Mouse (Mus musculus) myocyte (in vitro differentiated cells): ENCODE data around the gene Lzts2.

Source experiments
- CEBPB ChIP-seq: IDR thresholded peaks from 2 replicates; pipeline ENCODE4 v1.6.1; 2011; ENCODE audit warnings: mild to moderate bottlenecking, moderate library complexity; ENCODE audit not compliant: poor library complexity, insufficient read depth, severe bottlenecking
- E2F4 ChIP-seq: IDR thresholded peaks from one replicate; pipeline ENCODE4 v1.6.1; 2011; ENCODE audit warnings: mild to moderate bottlenecking, control low read depth, moderate library complexity; ENCODE audit not compliant: insufficient read depth
- MAX ChIP-seq: IDR thresholded peaks from one replicate; pipeline ENCODE4 v1.6.1; 2011; ENCODE audit warnings: low read depth, mild to moderate bottlenecking, control low read depth
- MYOD1 ChIP-seq, 3 experiments: IDR thresholded peaks; one replicate each; pipeline ENCODE4 v1.6.1; 2011; ENCODE audit warnings: control low read depth in 2 of 3, low read depth in 2 of 3, mild to moderate bottlenecking in 2 of 3, moderate library complexity in 1 of 3; ENCODE audit not compliant: insufficient read length in 2 of 3, control insufficient read depth in 1 of 3
- MYOG ChIP-seq, 3 experiments: IDR thresholded peaks; one replicate each; pipeline ENCODE4 v1.6.1; 2011; ENCODE audit warnings: control low read depth in 2 of 3, low read depth in 2 of 3, mild to moderate bottlenecking in 2 of 3; ENCODE audit not compliant: insufficient read length in 2 of 3, control insufficient read depth in 1 of 3, insufficient read depth in 1 of 3
- POLR2A ChIP-seq: IDR thresholded peaks from one replicate; pipeline ENCODE4 v1.6.1; 2011; ENCODE audit warnings: low read depth, mild to moderate bottlenecking, control low read depth, moderate library complexity; ENCODE audit not compliant: insufficient read length
- SRF ChIP-seq: IDR thresholded peaks from one replicate; pipeline ENCODE4 v1.6.1; 2011; ENCODE audit warnings: low read depth; ENCODE audit not compliant: control insufficient read depth, insufficient read length
- USF1 ChIP-seq: IDR thresholded peaks from one replicate; pipeline ENCODE4 v1.6.1; 2011; ENCODE audit warnings: low read depth, mild to moderate bottlenecking, control low read depth, moderate library complexity

DNA sequence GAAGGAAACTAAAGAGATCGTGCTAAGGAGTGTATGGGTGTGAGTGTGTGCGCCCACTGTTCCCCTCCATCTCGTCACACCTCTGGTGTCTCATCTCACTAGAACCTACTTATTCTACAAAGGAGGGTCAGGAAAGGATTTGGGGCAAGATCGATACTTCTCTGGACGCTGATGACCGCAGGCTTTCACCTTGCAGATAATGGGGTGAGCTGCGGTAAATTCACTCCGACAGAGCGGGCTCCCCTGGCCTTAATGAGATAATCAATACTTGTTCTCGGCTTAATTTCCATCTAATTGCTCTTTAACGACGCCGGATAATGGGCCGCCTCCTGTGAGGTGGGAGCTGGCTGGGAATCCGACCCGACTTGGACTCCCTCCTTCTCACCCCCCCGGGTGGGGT, 53.0 kb downstream of the Lzts2 start:
- no peak for TF ChIP-seq POLR2A
- TF ChIP-seq MAX: no peak
- no peak for TF ChIP-seq MYOG (IDR thresholded peaks at IDR 0.05; ENCODE audit: control insufficient read depth in 1 of 3, insufficient read depth in 1 of 3, insufficient read length in 2 of 3, low read depth in 2 of 3)
- TF ChIP-seq CEBPB: no peak
- no peak for TF ChIP-seq MYOD1 (IDR thresholded peaks at IDR 0.05; ENCODE audit: control insufficient read depth in 1 of 3, insufficient read length in 2 of 3, low read depth in 2 of 3)
- no peak for TF ChIP-seq SRF
- no peak for TF ChIP-seq E2F4
- no peak for TF ChIP-seq USF1
